In genomic region chr14:33826003-33826644, GRCm38 (mm10) we compare ENCODE assay signal across 16 mouse cellular contexts.
"Had no signal": no experiment of that assay in that cellular context is flagged by ENCODE, and none has a peak within 500 bp of the region (broad histone marks: within the 10 kb centered on the region; RNA-seq: fewer than 3 reads in every experiment).

No protein-coding gene starts in this region.

- H3K4me3 ChIP-seq: liver, embryonic 12.5 days; midbrain, embryonic 10.5 days; midbrain, embryonic 12.5 days; myocyte; neural tube, embryonic 13.5 days; neural tube, embryonic 15.5 days; stomach, embryonic 15.5 days had no signal

- H3K27ac ChIP-seq: liver, embryonic 12.5 days; liver, embryonic 14.5 days; midbrain, embryonic 10.5 days; midbrain, embryonic 12.5 days; neural tube, embryonic 13.5 days; neural tube, embryonic 15.5 days; stomach, embryonic 15.5 days; stomach, postnatal 0 days had no signal

- ATAC-seq: liver, embryonic 12.5 days; midbrain, embryonic 16.5 days had no signal

- H3K4me1 ChIP-seq: liver, embryonic 12.5 days; stomach, embryonic 15.5 days had no signal

- H3K27me3 ChIP-seq: liver, embryonic 12.5 days; midbrain, embryonic 12.5 days; neural tube, embryonic 13.5 days; neural tube, embryonic 15.5 days; stomach, embryonic 15.5 days had no signal

- H3K36me3 ChIP-seq: liver, embryonic 12.5 days; midbrain, embryonic 10.5 days; midbrain, embryonic 12.5 days; neural tube, embryonic 13.5 days; neural tube, embryonic 15.5 days; stomach, embryonic 15.5 days had no signal

- H3K9me3 ChIP-seq: liver, embryonic 12.5 days; midbrain, embryonic 10.5 days; midbrain, embryonic 12.5 days; neural tube, embryonic 13.5 days; neural tube, embryonic 15.5 days; stomach, embryonic 15.5 days had no signal

- H3K4me2 ChIP-seq: liver, embryonic 12.5 days; midbrain, embryonic 12.5 days; neural tube, embryonic 13.5 days; neural tube, embryonic 15.5 days; stomach, embryonic 15.5 days had no signal

- DNase-seq: lung, postnatal 14 days; midbrain, embryonic 14.5 days; right cerebral cortex, postnatal 14 days; thymus, adult 2 months; thymus, postnatal 25 days; thymus, postnatal 4 days had no signal

- H3K9ac ChIP-seq: liver, embryonic 12.5 days; liver, embryonic 14.5 days; midbrain, embryonic 12.5 days; neural tube, embryonic 13.5 days; neural tube, embryonic 15.5 days; stomach, embryonic 15.5 days had no signal
